Mouse (Mus musculus): ENCODE measurements around the gene Dpep1.
"Not testable (repeated sequence)": the region's sequence is repeated elsewhere in the genome, so short reads cannot be mapped to it uniquely, and the experiment has no call there.

The Dpep1 gene

DNA sequence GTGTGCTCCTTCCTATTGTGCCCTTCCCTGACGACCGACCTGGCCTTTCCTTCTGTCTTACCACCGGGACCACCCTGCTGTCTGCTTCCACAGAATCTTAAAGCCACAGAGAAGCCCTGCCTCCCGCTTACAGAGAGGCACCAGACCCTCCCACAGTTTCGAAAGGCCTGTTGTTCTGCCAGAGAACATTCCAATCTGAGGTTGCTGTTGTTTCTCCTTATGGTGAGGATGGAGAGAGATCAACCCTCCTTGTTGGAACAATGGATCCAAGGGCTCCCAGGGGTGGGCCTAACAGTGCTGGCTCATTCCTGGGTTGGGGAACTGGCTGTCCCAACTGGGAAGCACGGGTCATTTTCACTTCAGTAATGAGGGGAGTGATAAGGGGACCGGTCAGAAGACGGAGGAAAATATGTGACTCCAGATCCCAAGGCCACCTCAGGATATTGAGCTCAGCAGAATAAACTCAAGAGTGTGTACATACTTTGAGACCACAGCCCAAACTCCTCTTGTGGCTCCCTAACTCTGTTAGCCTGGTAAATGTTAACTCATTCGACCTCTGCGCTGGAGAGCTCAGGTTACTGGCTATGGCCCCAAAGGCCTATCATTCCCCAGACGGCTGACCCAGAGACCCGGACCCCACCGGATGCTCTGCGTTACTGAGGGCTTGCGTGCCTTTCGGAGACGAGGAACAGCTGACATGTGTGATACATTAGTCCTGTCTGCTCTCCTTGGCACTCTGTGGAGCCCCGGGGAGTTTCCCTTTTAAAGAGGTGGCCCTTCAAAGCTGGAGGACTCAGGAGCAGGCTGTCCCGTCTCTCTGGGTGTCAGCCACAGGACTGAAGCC is at the start of gene Dpep1:
TSS of gene Dpep1 (plus strand) at position 677 of the 844 bp plus-strand sequence.
- DNase-seq (ENCODE audit: low spot score), result no peak

DNA sequence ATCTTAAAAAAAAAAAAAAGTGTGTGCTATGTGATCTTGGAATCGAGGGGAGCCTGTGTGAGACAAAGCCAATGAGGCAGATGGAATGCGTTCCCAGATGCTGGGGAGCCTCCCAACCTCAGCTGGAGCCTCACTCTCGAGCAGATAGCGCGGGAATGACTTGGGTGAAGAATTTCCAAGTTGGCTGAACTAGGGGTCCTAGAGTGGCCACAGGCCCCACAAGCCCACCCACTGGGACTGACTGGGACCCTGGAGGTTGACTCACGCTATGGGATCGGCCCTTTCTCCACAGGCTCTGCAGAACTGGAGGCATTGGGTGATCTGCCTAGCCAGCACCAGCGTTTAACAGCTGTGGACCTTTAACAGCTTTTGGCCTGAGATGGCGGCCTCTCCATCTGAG is 49.8 kb upstream of the Dpep1 start:
- DNase-seq (ENCODE audit: low spot score), result no peak

- DNase-seq (ENCODE audit: low spot score), result peak; percentile 43
Observed at GRCm38 (mm10) chr8:123137645-123138077, 48.4 kb upstream of the Dpep1 start.

GRCm38 (mm10) chr8:123138741-123139140 is 47.3 kb upstream of the Dpep1 start:
- DNase-seq (ENCODE audit: low spot score), result no peak

GRCm38 (mm10) chr8:123141741-123142462 is 44.1 kb upstream of the Dpep1 start:
- no peak for DNase-seq (ENCODE audit: low spot score)

- no peak for DNase-seq (ENCODE audit: low spot score)
Observed at GRCm38 (mm10) chr8:123145279-123145678, 40.8 kb upstream of the Dpep1 start.

- DNase-seq (ENCODE audit: low spot score), result no peak
Observed at GRCm38 (mm10) chr8:123146390-123146789, 39.7 kb upstream of the Dpep1 start.

DNA sequence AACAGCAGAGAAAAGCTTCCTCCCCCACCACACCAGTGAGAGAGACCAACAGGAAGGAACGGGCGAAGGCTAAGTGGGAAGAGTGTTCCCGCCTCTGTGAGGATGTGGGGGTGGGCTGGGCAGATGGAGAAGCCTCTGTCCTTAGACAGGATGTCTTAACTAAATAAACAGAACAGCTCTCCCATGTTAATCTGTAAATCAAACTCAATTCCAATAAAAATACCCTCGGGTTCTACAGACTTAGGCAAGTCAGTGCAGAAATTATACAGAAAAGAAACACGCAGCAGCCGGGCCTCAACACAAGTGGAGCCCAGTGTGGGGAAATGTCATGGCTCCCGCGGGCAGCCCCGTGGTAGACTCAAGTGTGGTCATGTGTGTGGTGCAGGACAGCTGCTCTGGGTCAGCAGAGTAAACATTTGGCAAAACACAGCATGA is 35.3 kb upstream of the Dpep1 start:
- DNase-seq (ENCODE audit: low spot score), result no peak

- no peak for DNase-seq (ENCODE audit: low spot score)
Observed at GRCm38 (mm10) chr8:123155177-123155576, 30.9 kb upstream of the Dpep1 start.

DNA sequence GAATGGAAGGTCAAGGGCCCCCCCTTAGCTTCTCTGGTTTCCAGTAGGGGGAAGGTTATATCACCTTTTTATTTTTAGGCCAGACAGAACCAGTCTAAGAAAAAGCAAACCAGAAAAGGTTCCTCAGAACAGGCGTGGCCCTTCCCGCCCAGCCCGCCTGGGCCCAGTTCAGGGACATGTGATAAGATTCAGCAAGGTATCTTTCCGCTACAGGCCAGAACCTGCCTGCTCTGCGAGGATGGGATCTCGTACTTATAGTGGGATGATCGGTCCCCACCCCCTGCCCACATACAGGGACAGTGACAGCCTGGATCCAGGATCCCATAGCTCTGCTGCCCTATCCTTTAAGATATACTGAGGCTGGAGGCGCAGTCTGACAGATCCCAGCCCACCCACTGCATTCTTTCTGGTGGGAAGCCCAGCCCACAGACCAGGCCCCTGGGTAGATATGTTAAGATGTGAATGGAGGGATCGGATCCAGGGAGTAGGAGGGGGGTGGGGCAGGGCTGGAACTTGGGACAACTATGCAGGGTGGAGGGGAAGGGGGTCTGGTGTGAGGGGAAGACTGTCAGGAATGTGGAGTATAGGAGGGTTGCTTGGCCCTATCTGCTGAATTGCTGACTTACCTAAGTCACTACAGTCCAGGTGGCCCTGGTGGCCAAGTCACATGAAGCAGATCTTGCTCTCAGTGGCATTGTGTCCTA is 29.8 kb upstream of the Dpep1 start:
- no peak for DNase-seq (ENCODE audit: low spot score)

DNA sequence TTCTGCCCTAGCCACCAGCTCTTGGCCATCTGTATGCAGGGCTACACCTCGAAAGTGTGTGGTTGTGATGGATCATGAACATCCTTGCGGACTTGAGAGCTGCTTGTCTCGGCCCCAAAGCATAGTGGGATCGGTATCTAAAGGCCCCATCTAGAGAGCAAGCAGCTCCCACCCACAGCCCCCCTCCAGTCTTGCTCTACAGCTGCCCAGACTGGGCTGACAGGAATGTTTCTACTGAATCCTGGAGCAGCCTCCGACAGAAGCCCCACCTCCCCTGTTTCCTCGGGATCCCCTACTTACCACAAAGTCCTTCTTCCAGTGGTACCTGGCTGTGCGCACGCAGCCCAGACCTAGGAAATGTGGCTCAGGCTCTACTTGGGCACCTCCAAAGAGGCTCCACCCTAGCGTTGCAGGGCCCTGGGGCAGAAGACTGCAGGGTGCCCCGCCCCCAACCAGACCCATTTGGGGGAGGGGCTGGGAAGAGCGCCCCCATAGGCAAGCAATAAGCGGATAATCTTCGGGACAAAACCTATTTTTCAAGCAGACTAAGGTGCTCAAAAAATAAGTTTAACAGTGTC is 28.1 kb upstream of the Dpep1 start, which contains the start of gene Sult5a1:
TSS of gene Sult5a1 (minus strand) at position 428 of the 578 bp plus-strand sequence.
- DNase-seq (ENCODE audit: low spot score), result no peak

- no peak for DNase-seq (ENCODE audit: low spot score)
Observed at GRCm38 (mm10) chr8:123181391-123181790, 4.7 kb upstream of the Dpep1 start.

GRCm38 (mm10) chr8:123188006-123188405 is 2.0 kb downstream of the Dpep1 start:
- no peak for DNase-seq (ENCODE audit: low spot score)

- no peak for DNase-seq (ENCODE audit: low spot score)
Observed at GRCm38 (mm10) chr8:123188841-123189240, 2.8 kb downstream of the Dpep1 start.

DNA sequence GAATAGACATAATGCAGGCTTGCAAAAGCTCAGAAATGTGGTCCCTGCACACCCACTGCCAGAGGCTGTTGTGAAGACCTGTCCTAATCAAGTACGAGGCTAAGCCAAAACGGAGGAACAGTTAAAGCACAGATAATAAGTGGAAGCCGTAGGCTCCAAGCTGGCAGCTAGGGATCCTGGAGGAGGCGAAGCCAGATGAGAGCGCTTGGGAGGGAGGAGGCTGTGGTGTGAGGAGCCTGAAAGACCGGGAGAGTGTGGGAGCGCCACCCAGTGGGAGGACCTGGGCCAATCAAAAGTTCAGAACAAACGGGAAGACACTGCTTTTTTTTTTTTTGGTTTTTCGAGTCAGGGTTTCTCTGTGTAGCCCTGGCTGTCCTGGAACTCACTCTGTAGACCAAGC is 4.6 kb downstream of the Dpep1 start:
- DNase-seq (ENCODE audit: low spot score), result peak; percentile 72

GRCm38 (mm10) chr8:123191908-123192307 is 5.9 kb downstream of the Dpep1 start:
- no peak for DNase-seq (ENCODE audit: low spot score)

DNA sequence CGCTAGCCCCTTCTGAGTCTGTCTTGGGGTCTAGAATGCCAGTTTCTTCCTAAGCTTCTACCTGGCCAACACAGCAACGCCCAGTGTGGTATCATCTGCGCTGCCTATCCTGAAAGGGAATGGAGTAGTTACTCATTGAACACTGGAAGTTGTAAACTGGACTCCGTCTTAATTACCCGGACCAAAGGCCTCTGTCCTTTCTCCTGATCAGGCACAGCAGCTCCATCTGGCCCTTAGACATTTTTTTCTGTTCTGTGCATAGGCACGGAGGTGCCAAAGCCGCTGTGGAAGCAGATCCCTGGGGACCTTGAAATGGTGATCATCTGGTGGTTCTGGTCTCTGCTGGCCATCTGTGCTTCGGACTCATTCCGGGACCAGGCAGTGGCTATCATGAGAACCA is 7.7 kb downstream of the Dpep1 start:
- DNase-seq (ENCODE audit: low spot score), result no peak

- DNase-seq (ENCODE audit: low spot score), result not testable (repeated sequence)
Observed at GRCm38 (mm10) chr8:123197016-123197415, 11.0 kb downstream of the Dpep1 start.

- DNase-seq (ENCODE audit: low spot score), result no peak
Observed at GRCm38 (mm10) chr8:123199864-123200263, 13.8 kb downstream of the Dpep1 start.

DNA sequence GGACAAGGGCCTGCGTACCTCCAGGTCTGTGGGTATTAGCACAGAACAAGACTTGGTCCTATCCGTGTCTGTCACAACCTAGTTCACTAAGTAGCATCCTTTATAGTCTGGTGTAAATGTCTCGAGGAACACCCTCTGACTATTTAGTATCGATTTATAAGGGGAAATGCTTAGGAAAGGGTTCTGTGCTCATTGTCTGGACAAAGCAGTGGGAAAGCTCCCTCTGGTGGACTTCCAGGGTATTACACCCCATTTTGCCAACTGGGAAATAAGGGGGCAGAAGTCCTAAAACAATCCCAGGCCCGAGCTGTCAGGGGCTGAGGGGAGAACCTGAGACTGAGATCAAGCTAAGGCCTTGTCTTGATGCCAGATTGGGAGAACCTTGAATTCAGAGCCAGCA is 16.2 kb downstream of the Dpep1 start:
- DNase-seq (ENCODE audit: low spot score), result no peak

- DNase-seq (ENCODE audit: low spot score), result no peak
Observed at GRCm38 (mm10) chr8:123203571-123203970, 17.5 kb downstream of the Dpep1 start.

GRCm38 (mm10) chr8:123211876-123212275 is 25.8 kb downstream of the Dpep1 start:
- DNase-seq (ENCODE audit: low spot score), result no peak

Measured in left cerebral cortex, adult 11 months (tissue).